Mouse (Mus musculus) left cerebral cortex, adult 18-20 months (tissue): Measurements from ENCODE around the gene Chpf. TPM values are rescaled to one million over a fixed set of nuclear protein-coding genes. Genes with fewer than 3 reads are reported as not detected.

Experiments
- DNase-seq, 2 experiments: peaks; one replicate each; pipeline ENCODE4 v3.0.0; 2021 to 2022; ENCODE audit warnings: low spot score in 2 of 2, mixed read lengths in 1 of 2
- long read RNA-seq, 2 experiments: library from polyadenylated mRNA; stranded (forward); transcript quantifications; one replicate each; pipeline ENCODE4 v2.0.0; 2021
- total RNA-seq, 2 experiments: library from RNA; stranded (reverse); gene quantifications; 2 replicates each; pipeline ENCODE4 v1.2.3; 2021

Chpf gene
- 10 to 100 TPM; 87.2 to 93.6 TPM for total RNA-seq
- long read RNA-seq, experiment 1, transcript Chpf-201 (4 exons, 2,892 nt), result major isoform, 132 of 194 reads
- long read RNA-seq, experiment 1, transcript Chpf-204 (4 exons, 2,455 nt), result minor isoform, 14 of 194 reads
- long read RNA-seq, experiment 1, transcript Chpf-202 (5 exons, 3,065 nt), result minor isoform, 13 of 194 reads
- long read RNA-seq, experiment 1, transcript Chpf-205 (3 exons, 3,333 nt), result minor isoform, 11 of 194 reads
- long read RNA-seq, experiment 1, partial matches to known transcripts, result 5 of 194 reads
- long read RNA-seq, experiment 1, other reads (novel, unspliced or antisense), result 19 of 194 reads
- long read RNA-seq, experiment 2, transcript Chpf-202 (5 exons, 3,065 nt), result minor isoform, 5 of 133 reads
- long read RNA-seq, experiment 2, transcript Chpf-201 (4 exons, 2,892 nt), result major isoform, 103 of 133 reads
- long read RNA-seq, experiment 2, transcript Chpf-205 (3 exons, 3,333 nt), result minor isoform, 9 of 133 reads
- long read RNA-seq, experiment 2, partial matches to known transcripts, result 11 of 133 reads
- long read RNA-seq, experiment 2, other reads (novel, unspliced or antisense), result 2 of 133 reads

GRCm38 (mm10) chr1:75478916-75479634 is at the start of gene Chpf, which contains the start of gene Tmem198:
TSS of gene Chpf (minus strand) at chr1:75479307.
TSS of gene Tmem198 (plus strand) at chr1:75479532.
- peak; percentile 97 for DNase-seq

- DNase-seq, result no peak
Measured at GRCm38 (mm10) chr1:75524679-75525078, 45.6 kb upstream of the Chpf start.

GRCm38 (mm10) chr1:75521321-75522031 is 42.4 kb upstream of the Chpf start, which contains the start of gene Stk11ip:
TSS of gene Stk11ip (plus strand) at chr1:75521529.
- peak; percentile 89 to 91 for DNase-seq

GRCm38 (mm10) chr1:75519576-75519975 is 40.5 kb upstream of the Chpf start:
- DNase-seq, result no peak

- DNase-seq, result no peak
Measured at GRCm38 (mm10) chr1:75518427-75518826, 39.3 kb upstream of the Chpf start.

GRCm38 (mm10) chr1:75517984-75518383 is 38.9 kb upstream of the Chpf start:
- no peak for DNase-seq

- DNase-seq, result no peak
Measured at GRCm38 (mm10) chr1:75516703-75517380, 37.7 kb upstream of the Chpf start.

GRCm38 (mm10) chr1:75512550-75512949 is 33.4 kb upstream of the Chpf start:
- DNase-seq, result no peak

GRCm38 (mm10) chr1:75511437-75512210 is 32.5 kb upstream of the Chpf start:
- DNase-seq, result no peak

- no peak for DNase-seq
Measured at GRCm38 (mm10) chr1:75510154-75510553, 31.0 kb upstream of the Chpf start.

GRCm38 (mm10) chr1:75509586-75509985 is 30.5 kb upstream of the Chpf start:
- DNase-seq, result no peak

GRCm38 (mm10) chr1:75507006-75507405 is 27.9 kb upstream of the Chpf start, which contains the start of gene Inha:
TSS of gene Inha (plus strand) at chr1:75507077.
- no peak for DNase-seq

- DNase-seq, result no peak
Measured at GRCm38 (mm10) chr1:75505956-75506831, 27.1 kb upstream of the Chpf start, which contains the start of gene Obsl1. TSS of gene Obsl1 (minus strand) at chr1:75506452.

GRCm38 (mm10) chr1:75505159-75505955 is 26.2 kb upstream of the Chpf start:
- DNase-seq, result peak; percentile 74 to 89

- peak in 1 of 2 experiments; percentile 53 for DNase-seq
Measured at GRCm38 (mm10) chr1:75504256-75505045, 25.3 kb upstream of the Chpf start.

- no peak for DNase-seq
Measured at GRCm38 (mm10) chr1:75503651-75503980, 24.5 kb upstream of the Chpf start.
